Mouse (Mus musculus): Measurements from ENCODE around the gene Espnl.
A peak's percentile ranks its signal among the peaks of the same experiment; 100 is the strongest.

DNA sequence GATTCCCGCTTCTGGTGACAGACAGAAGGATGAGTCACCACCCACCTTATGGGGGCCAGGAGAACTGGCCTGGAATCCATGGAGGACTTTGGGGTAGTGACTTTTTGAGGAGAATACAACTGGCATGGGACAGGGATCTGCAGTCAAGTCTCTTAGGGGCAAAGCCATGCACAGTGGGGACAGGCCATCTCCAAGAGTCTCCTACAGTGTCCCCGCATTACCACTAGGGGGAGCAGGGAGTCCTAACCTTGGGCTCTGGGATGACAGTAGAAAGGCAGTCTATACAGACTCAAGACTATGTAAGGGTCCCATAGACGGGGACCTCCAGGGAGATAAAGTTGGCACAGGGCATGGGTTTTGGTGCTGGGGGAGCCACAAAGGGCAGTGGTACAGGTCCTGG is 25.0 kb downstream of the Espnl start:
- TF ChIP-seq EP300 (IDR thresholded peaks at IDR 0.05; ENCODE audit: low read depth) (no peak), CTCF (IDR thresholded peaks at IDR 0.05; ENCODE audit: low read depth) (peak; percentile 92)

Data from heart, postnatal 0 days (tissue).